Mouse (Mus musculus): Measurements from ENCODE around the gene Samd1. TPM values are rescaled to one million over a fixed set of nuclear protein-coding genes. Genes with fewer than 3 reads are reported as not detected.

Gene Samd1
- polyA plus RNA-seq, 1 experiment from 2014 or later = 17.6 TPM

DNA sequence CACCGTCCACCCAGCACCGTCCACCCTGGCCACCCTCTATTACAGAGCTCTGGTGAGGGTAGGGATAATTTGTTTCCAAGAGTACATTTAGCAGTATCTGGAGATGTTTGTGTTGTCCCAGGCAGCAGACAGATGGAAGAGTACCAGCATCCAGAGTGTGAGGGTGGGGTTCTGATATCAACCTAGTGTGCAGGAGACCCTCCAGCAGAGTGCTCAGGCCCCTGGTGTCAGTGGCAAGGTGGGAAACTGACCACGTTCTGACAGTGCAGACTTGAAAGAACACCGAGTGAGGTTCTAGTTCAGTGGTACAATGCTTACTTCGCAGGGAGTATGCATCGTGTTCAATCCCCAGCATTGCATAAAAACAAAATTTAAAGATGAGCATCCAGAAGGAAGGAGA is 25.8 kb upstream of the Samd1 start:
- Histone ChIP-seq H3K4me1 (replicated peaks; ENCODE audit: control insufficient read depth, insufficient read depth, low read length) (peaks cover 13% of the 10 kb centered on the region), H3K4me3 (ENCODE audit: low read depth, low read length) (peak overlapping the region; percentile 96), H3K4me2 (peak overlapping the region; percentile 95), H3K36me3 (ENCODE audit: control insufficient read depth, insufficient read depth, low read length) (peaks cover 18% of the 10 kb centered on the region), H3K27ac (ENCODE audit: low read depth, low read length) (peak overlapping the region; percentile 78; the same call in 1 of the 2 replicates), H3K27me3 (replicated peaks; ENCODE audit: control insufficient read depth, insufficient read depth, low read length) (no peaks in the 10 kb centered on the region), H3K9ac (ENCODE audit: low read depth, low read length) (peak overlapping the region; percentile 76), H3K9me3 (ENCODE audit: control insufficient read depth, low read length) (no peaks in the 10 kb centered on the region)
- no peak for DNase-seq (ENCODE audit: low spot score)
- 71% methylated on average over 6 of the region's 6 CpGs for WGBS
- ATAC-seq (replicated peaks; ENCODE audit: low FRiP score) = no peak

DNA sequence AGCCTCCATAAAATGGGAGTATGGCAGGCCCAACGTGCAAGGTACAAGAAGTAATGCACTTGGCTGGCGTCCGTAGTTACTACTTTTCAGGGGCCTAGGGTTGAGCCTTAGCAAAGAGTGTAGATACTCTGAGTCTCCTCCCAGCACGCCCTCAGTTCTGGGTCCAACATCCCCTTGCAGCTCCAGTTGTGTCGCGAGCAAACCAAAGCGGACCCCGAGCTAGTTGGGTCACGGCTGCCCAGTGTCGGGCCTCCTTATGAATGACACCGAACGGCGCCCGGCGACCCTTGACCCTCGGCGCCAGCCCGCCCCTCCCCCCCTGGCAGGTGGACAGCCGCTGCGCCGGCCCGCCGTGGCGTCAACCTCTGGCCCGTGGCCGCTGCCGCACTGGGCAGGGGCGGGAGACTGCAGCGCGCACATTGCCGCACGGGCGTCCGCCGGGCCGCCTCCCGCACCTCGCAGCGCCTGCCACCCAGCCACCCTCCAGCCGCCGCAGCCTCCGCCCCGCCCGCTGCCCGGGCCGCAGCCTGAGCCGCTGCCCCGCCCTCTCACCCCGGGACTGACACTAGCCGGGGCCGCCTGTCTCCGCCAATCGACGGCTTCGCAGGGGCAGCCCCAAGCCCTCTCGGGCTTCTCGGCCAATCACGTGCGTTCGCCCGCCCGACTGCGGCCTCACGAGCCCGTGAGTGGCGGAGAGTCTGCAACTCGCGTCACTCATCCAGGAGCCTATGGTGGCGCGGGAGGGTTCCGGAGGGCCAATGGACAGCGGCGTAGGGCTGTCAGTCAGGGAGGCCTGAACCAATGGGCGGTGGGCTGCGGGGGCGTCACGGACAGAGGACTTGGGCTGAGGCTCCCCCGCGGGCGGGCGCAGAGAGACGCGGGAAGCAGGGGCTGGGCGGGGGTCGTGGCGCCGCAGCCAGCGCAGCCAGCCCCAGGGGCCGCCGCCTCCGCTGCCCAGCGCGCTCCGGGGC is 25.0 kb upstream of the Samd1 start, which contains the start of gene Prkaca:
Gene Prkaca (plus strand): TSS at position 844 of the 971 bp plus-strand sequence.
- H3K9ac ChIP-seq (ENCODE audit: low read depth, low read length) = peak within 1 kb of the TSS; percentile 85
- H3K27me3 ChIP-seq (replicated peaks; ENCODE audit: control insufficient read depth, insufficient read depth, low read length) = no peaks in the 10 kb centered on the region
- peak within 1 kb of the TSS; percentile 96 for H3K4me3 ChIP-seq (ENCODE audit: low read depth, low read length)
- peaks cover 14% of the 10 kb centered on the region for H3K36me3 ChIP-seq (ENCODE audit: control insufficient read depth, insufficient read depth, low read length)
- peak; percentile 99 for ATAC-seq (replicated peaks; ENCODE audit: low FRiP score)
- peaks cover 18% of the 10 kb centered on the region for H3K4me1 ChIP-seq (replicated peaks; ENCODE audit: control insufficient read depth, insufficient read depth, low read length)
- WGBS = under 1% methylated on average over 89 of the region's 94 CpGs
- no peaks in the 10 kb centered on the region for H3K9me3 ChIP-seq (ENCODE audit: control insufficient read depth, low read length)
- H3K27ac ChIP-seq (ENCODE audit: low read depth, low read length) = peak within 1 kb of the TSS; percentile 78
- DNase-seq (ENCODE audit: low spot score) = peak; percentile 97
- peak within 1 kb of the TSS; percentile 97 for H3K4me2 ChIP-seq

GRCm38 (mm10) chr8:83973161-83974031 is 24.1 kb upstream of the Samd1 start:
- H3K9ac ChIP-seq (ENCODE audit: low read depth, low read length) = peak overlapping the region; percentile 85
- H3K36me3 ChIP-seq (ENCODE audit: control insufficient read depth, insufficient read depth, low read length) = peaks cover 6% of the 10 kb centered on the region
- ATAC-seq (replicated peaks; ENCODE audit: low FRiP score) (peak; percentile 24), DNase-seq (ENCODE audit: low spot score) (peak; percentile 55)
- H3K4me3 ChIP-seq (ENCODE audit: low read depth, low read length) = peak overlapping the region; percentile 96
- 7% methylated on average over 37 of the region's 37 CpGs for WGBS
- no peaks in the 10 kb centered on the region for H3K27me3 ChIP-seq (replicated peaks; ENCODE audit: control insufficient read depth, insufficient read depth, low read length)
- peak overlapping the region; percentile 52 for H3K27ac ChIP-seq (ENCODE audit: low read depth, low read length)
- H3K4me1 ChIP-seq (replicated peaks; ENCODE audit: control insufficient read depth, insufficient read depth, low read length) = peaks cover 27% of the 10 kb centered on the region
- H3K4me2 ChIP-seq = peak overlapping the region; percentile 97
- no peaks in the 10 kb centered on the region for H3K9me3 ChIP-seq (ENCODE audit: control insufficient read depth, low read length)

DNA sequence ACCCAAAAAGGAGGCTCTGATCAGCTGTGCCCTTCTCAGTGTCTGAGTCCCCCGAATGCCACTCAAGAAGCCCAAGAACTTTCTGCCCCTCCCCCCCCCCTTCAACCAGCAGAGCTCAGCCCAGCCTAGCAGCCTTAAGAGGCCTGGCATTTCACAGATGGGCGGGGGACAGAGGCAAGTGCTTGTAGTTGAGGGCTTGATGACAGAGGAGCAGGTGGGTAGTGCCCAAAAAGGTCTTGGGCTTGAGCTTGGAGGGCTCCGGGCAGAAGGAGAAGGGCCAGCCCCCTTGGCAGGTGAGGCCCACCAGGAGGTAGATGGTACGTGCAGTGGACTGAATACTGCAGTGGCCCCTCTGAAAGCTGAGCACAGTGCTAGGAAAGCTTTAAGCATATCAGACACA is 23.0 kb upstream of the Samd1 start:
- WGBS = 84% methylated on average over 4 of the region's 4 CpGs
- H3K36me3 ChIP-seq (ENCODE audit: control insufficient read depth, insufficient read depth, low read length) = no peaks in the 10 kb centered on the region; the same call in 1 of the 2 replicates
- no peaks in the 10 kb centered on the region for H3K9me3 ChIP-seq (ENCODE audit: control insufficient read depth, low read length)
- no peak overlapping the region for H3K4me3 ChIP-seq (ENCODE audit: low read depth, low read length)
- H3K9ac ChIP-seq (ENCODE audit: low read depth, low read length) = no peak overlapping the region
- no peak for DNase-seq (ENCODE audit: low spot score)
- ATAC-seq (replicated peaks; ENCODE audit: low FRiP score) = no peak
- peaks cover 27% of the 10 kb centered on the region for H3K4me1 ChIP-seq (replicated peaks; ENCODE audit: control insufficient read depth, insufficient read depth, low read length)
- H3K27ac ChIP-seq (ENCODE audit: low read depth, low read length) = no peak overlapping the region
- H3K27me3 ChIP-seq (replicated peaks; ENCODE audit: control insufficient read depth, insufficient read depth, low read length) = no peaks in the 10 kb centered on the region
- no peak overlapping the region for H3K4me2 ChIP-seq

DNA sequence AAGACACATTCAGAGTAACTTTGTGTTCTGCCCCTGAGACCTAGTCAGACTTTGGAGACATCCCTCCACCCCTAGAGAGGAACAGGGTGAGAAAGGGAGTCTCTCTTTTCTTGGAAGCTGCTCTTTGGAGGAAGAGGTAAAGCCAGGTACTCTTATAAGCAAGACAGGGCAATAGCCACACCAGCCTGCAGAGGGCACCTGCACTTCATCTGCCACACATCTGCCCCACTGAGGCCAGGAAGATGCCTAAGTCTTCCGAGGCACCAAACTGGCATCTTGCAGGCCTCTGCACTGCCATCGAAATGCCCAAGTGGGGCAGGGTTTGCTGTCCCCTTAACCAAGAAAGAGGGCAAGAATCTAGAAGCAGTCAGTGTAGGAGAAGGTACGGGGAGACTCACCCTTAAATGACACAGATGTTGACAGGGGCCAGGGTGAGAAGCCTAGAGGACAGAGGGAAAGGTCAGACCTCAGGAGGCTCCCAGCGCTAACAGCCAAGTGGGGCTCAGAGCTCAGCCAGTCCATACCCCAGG is 21.3 kb upstream of the Samd1 start:
- DNase-seq (ENCODE audit: low spot score) (no peak), ATAC-seq (replicated peaks; ENCODE audit: low FRiP score) (no peak)
- Histone ChIP-seq H3K27me3 (replicated peaks; ENCODE audit: control insufficient read depth, insufficient read depth, low read length) (no peaks in the 10 kb centered on the region), H3K9ac (ENCODE audit: low read depth, low read length) (no peak overlapping the region), H3K27ac (ENCODE audit: low read depth, low read length) (no peak overlapping the region), H3K36me3 (ENCODE audit: control insufficient read depth, insufficient read depth, low read length) (peaks cover 5% of the 10 kb centered on the region; the same call in 1 of the 2 replicates), H3K4me2 (no peak overlapping the region), H3K4me3 (ENCODE audit: low read depth, low read length) (no peak overlapping the region), H3K4me1 (replicated peaks; ENCODE audit: control insufficient read depth, insufficient read depth, low read length) (peaks cover 27% of the 10 kb centered on the region), H3K9me3 (ENCODE audit: control insufficient read depth, low read length) (no peaks in the 10 kb centered on the region)
- WGBS = 78% methylated on average over 4 of the region's 4 CpGs

GRCm38 (mm10) chr8:83976779-83977350 is 20.6 kb upstream of the Samd1 start:
- Histone ChIP-seq H3K9ac (ENCODE audit: low read depth, low read length) (no peak overlapping the region), H3K9me3 (ENCODE audit: control insufficient read depth, low read length) (no peaks in the 10 kb centered on the region), H3K4me2 (no peak overlapping the region), H3K4me1 (replicated peaks; ENCODE audit: control insufficient read depth, insufficient read depth, low read length) (peaks cover 23% of the 10 kb centered on the region), H3K36me3 (ENCODE audit: control insufficient read depth, insufficient read depth, low read length) (peaks cover 10% of the 10 kb centered on the region), H3K27me3 (replicated peaks; ENCODE audit: control insufficient read depth, insufficient read depth, low read length) (no peaks in the 10 kb centered on the region), H3K4me3 (ENCODE audit: low read depth, low read length) (no peak overlapping the region), H3K27ac (ENCODE audit: low read depth, low read length) (no peak overlapping the region)
- DNase-seq (ENCODE audit: low spot score) (no peak), ATAC-seq (replicated peaks; ENCODE audit: low FRiP score) (no peak)
- 82% methylated on average over 5 of the region's 5 CpGs for WGBS

- no peak overlapping the region for H3K9ac ChIP-seq (ENCODE audit: low read depth, low read length)
Measured at GRCm38 (mm10) chr8:83977646-83978045, 19.8 kb upstream of the Samd1 start.

DNA sequence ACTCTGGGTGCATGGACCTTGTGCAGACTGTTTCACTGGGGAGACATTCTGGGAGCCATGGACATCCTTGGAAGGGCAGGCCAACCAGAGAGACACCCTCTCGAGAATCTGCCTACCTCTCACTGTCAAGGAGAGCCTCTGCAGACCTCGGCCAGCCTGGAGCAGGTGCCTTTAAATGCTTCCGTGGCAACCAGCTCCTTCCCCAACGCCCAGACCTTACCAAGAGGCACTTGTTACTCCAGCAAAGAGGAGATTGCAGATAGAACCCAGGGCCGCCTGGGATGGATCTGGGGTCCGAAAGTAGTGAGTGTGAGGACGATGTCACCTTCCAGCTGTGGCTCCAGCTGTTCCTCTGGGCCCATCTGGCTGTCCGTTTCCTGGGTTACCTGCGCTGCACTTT is 19.3 kb upstream of the Samd1 start:
- Histone ChIP-seq H3K4me3 (ENCODE audit: low read depth, low read length) (no peak overlapping the region), H3K9ac (ENCODE audit: low read depth, low read length) (no peak overlapping the region), H3K4me1 (replicated peaks; ENCODE audit: control insufficient read depth, insufficient read depth, low read length) (peaks cover 24% of the 10 kb centered on the region), H3K4me2 (no peak overlapping the region), H3K9me3 (ENCODE audit: control insufficient read depth, low read length) (no peaks in the 10 kb centered on the region), H3K27ac (ENCODE audit: low read depth, low read length) (no peak overlapping the region), H3K27me3 (replicated peaks; ENCODE audit: control insufficient read depth, insufficient read depth, low read length) (no peaks in the 10 kb centered on the region), H3K36me3 (ENCODE audit: control insufficient read depth, insufficient read depth, low read length) (peaks cover 15% of the 10 kb centered on the region)
- no peak for DNase-seq (ENCODE audit: low spot score)
- 76% methylated on average over 9 of the region's 9 CpGs for WGBS
- ATAC-seq (replicated peaks; ENCODE audit: low FRiP score) = no peak

More at GRCm38 (mm10) chr8:83977646-83978045, 19.8 kb upstream of the Samd1 start:
- DNase-seq (ENCODE audit: low spot score) = no peak
- no peaks in the 10 kb centered on the region for H3K27me3 ChIP-seq (replicated peaks; ENCODE audit: control insufficient read depth, insufficient read depth, low read length)
- no peaks in the 10 kb centered on the region for H3K9me3 ChIP-seq (ENCODE audit: control insufficient read depth, low read length)
- H3K4me3 ChIP-seq (ENCODE audit: low read depth, low read length) = no peak overlapping the region
- H3K4me2 ChIP-seq = peak overlapping the region; percentile 12; the same call in 1 of the 2 replicates
- H3K4me1 ChIP-seq (replicated peaks; ENCODE audit: control insufficient read depth, insufficient read depth, low read length) = peaks cover 24% of the 10 kb centered on the region
- peak overlapping the region; percentile 43; the same call in 1 of the 2 replicates for H3K27ac ChIP-seq (ENCODE audit: low read depth, low read length)
- no peak for ATAC-seq (replicated peaks; ENCODE audit: low FRiP score)
- WGBS = 49% methylated on average over 6 of the region's 6 CpGs
- peaks cover 14% of the 10 kb centered on the region for H3K36me3 ChIP-seq (ENCODE audit: control insufficient read depth, insufficient read depth, low read length)
